Mouse (Mus musculus) neural tube, embryonic 13.5 days (tissue): ENCODE measurements around the gene Pik3r6. TPM values are rescaled to one million over a fixed set of nuclear protein-coding genes. Genes with fewer than 3 reads are reported as not detected.

Experiments
- ATAC-seq: fragments of 200-750 bp; cut with Nextera tagmentation; 2 replicates; pipeline ENCODE4 v1.8.0; 2017; ENCODE audit warnings: low read depth, mild to moderate bottlenecking, moderate TSS enrichment, moderate library complexity
- H3K27ac ChIP-seq: fragments of 300-500 bp; sonication (generic); replicated peaks from 2 replicates; pipeline ENCODE4 v1.5.1; 2015; ENCODE audit warnings: moderate library complexity, mild to moderate bottlenecking, inconsistent platforms
- H3K27me3 ChIP-seq: fragments of 300-500 bp; sonication (generic); 2 replicates; pipeline ENCODE4 v1.6.1; 2015; ENCODE audit warnings: mild to moderate bottlenecking, inconsistent platforms
- H3K36me3 ChIP-seq: fragments of 300-500 bp; sonication (generic); 2 replicates; pipeline ENCODE4 v1.6.1; 2015; ENCODE audit warnings: mild to moderate bottlenecking, inconsistent platforms
- H3K4me1 ChIP-seq: fragments of 300-500 bp; sonication (generic); replicated peaks from 2 replicates; pipeline ENCODE4 v1.6.1; 2015; ENCODE audit warnings: inconsistent platforms
- H3K4me2 ChIP-seq: fragments of 300-500 bp; sonication (generic); 2 replicates; pipeline ENCODE4 v1.6.1; 2015; ENCODE audit warnings: inconsistent platforms, mild to moderate bottlenecking, moderate library complexity
- H3K4me3 ChIP-seq: fragments of 300-500 bp; sonication (generic); 2 replicates; pipeline ENCODE4 v1.5.1; 2015; ENCODE audit warnings: mild to moderate bottlenecking, inconsistent platforms
- H3K9ac ChIP-seq: fragments of 300-500 bp; sonication (generic); 2 replicates; pipeline ENCODE4 v1.6.1; 2015; ENCODE audit warnings: moderate library complexity, mild to moderate bottlenecking, inconsistent platforms
- H3K9me3 ChIP-seq: fragments of 300-500 bp; sonication (generic); 2 replicates; pipeline ENCODE4 v1.6.1; 2016; ENCODE audit warnings: inconsistent platforms
- WGBS: fragments of 180-500 bp; shearing (Covaris S2); methylation state at CpG from one replicate; pipeline ENCODE4 v1.1.7; 2015; 5-methylcytosine and 5-hydroxymethylcytosine counted together
- polyA plus RNA-seq: library from polyadenylated mRNA; unstranded; fragments of >200 nt; fragmentation: Nextera tagmentation; extraction: Ambion mirVana; gene quantifications from 2 replicates; pipeline ENCODE4 v1.2.1, GENCODE M21; 2015

Pik3r6 gene
- polyA plus RNA-seq, 1 experiment from 2014 or later: 2.3 TPM

DNA sequence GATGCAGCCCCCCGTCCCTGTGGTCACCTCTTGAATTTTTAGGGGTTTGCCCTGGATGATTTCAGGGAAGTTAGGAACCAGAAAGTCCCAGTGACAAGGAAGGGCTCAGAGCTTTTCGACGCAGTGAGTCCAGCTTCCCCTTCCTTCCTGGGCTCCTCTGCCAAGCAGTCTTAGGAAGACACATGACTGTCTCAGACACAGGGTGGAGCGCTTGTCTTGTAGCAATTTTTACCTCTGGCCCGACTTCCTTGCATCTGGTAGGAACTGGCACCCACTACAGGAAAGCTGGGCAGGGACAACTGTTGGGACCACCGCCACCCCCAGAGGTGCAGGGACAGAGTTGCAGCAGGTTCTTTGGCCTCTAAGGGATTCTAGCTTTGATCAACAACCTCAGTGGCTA lies 28.2 kb upstream of the Pik3r6 start:
- H3K4me3 ChIP-seq: no peak overlapping the region
- H3K9ac ChIP-seq: no peak overlapping the region
- no peaks in the 10 kb centered on the region for H3K4me1 ChIP-seq
- 87% methylated on average over 6 of the region's 6 CpGs for WGBS
- ATAC-seq: no peak
- H3K27me3 ChIP-seq: no peaks in the 10 kb centered on the region
- H3K9me3 ChIP-seq: no peaks in the 10 kb centered on the region
- H3K36me3 ChIP-seq: no peaks in the 10 kb centered on the region
- H3K4me2 ChIP-seq: no peak overlapping the region
- no peak overlapping the region for H3K27ac ChIP-seq

- no peak overlapping the region for H3K4me2 ChIP-seq
- H3K9me3 ChIP-seq: no peaks in the 10 kb centered on the region
- H3K36me3 ChIP-seq: no peaks in the 10 kb centered on the region
- no peak overlapping the region for H3K4me3 ChIP-seq
- no peaks in the 10 kb centered on the region for H3K4me1 ChIP-seq
- no peak overlapping the region for H3K9ac ChIP-seq
- no peak overlapping the region for H3K27ac ChIP-seq
- H3K27me3 ChIP-seq: no peaks in the 10 kb centered on the region
- no peak for ATAC-seq
- 92% methylated on average over 7 of the region's 7 CpGs for WGBS
Observed at GRCm38 (mm10) chr11:68475676-68476075, 27.1 kb upstream of the Pik3r6 start.

- no peak for ATAC-seq
- Histone ChIP-seq H3K27ac (no peak overlapping the region), H3K4me2 (no peak overlapping the region), H3K9ac (no peak overlapping the region), H3K4me1 (no peaks in the 10 kb centered on the region), H3K4me3 (no peak overlapping the region), H3K9me3 (no peaks in the 10 kb centered on the region), H3K36me3 (no peaks in the 10 kb centered on the region), H3K27me3 (no peaks in the 10 kb centered on the region)
- 89% methylated on average over 6 of the region's 6 CpGs for WGBS
Observed at GRCm38 (mm10) chr11:68477661-68478060, 25.2 kb upstream of the Pik3r6 start.

GRCm38 (mm10) chr11:68478574-68478981 lies 24.2 kb upstream of the Pik3r6 start:
- no peak overlapping the region for H3K9ac ChIP-seq

DNA sequence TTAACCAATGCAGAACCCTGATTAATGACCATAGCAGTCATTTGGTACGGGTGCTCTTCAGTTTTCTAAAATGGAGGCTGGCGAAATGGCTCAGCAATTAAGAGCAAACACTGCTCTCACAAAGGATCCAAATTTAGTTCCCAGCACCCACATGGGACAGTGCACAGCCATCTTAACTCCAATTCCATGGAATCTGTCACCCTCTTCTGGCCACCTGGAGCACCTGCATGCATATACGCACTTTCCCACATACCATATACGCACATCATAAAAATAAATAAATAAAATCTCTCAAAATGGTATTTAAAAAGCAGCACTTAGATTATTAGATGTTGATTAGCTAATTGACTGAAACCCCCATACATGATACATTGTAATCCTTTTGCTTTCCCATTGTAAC lies 22.2 kb upstream of the Pik3r6 start:
- WGBS: 87% methylated on average over 4 of the region's 4 CpGs
- Histone ChIP-seq H3K27ac (no peak overlapping the region), H3K9ac (no peak overlapping the region), H3K9me3 (no peaks in the 10 kb centered on the region), H3K4me1 (0 out of 2 replicates have a peak, but pooled peaks cover 11% of the 10 kb centered on the region), H3K27me3 (no peaks in the 10 kb centered on the region), H3K36me3 (no peaks in the 10 kb centered on the region), H3K4me3 (no peak overlapping the region), H3K4me2 (no peak overlapping the region)
- no peak for ATAC-seq

More at GRCm38 (mm10) chr11:68478574-68478981, 24.2 kb upstream of the Pik3r6 start:
- ATAC-seq: no peak
- H3K36me3 ChIP-seq: no peaks in the 10 kb centered on the region
- no peak overlapping the region for H3K4me2 ChIP-seq
- no peak overlapping the region for H3K4me3 ChIP-seq
- no peak overlapping the region for H3K27ac ChIP-seq
- H3K4me1 ChIP-seq: no peaks in the 10 kb centered on the region
- 81% methylated on average over 3 of the region's 3 CpGs for WGBS
- no peaks in the 10 kb centered on the region for H3K27me3 ChIP-seq
- no peaks in the 10 kb centered on the region for H3K9me3 ChIP-seq

DNA sequence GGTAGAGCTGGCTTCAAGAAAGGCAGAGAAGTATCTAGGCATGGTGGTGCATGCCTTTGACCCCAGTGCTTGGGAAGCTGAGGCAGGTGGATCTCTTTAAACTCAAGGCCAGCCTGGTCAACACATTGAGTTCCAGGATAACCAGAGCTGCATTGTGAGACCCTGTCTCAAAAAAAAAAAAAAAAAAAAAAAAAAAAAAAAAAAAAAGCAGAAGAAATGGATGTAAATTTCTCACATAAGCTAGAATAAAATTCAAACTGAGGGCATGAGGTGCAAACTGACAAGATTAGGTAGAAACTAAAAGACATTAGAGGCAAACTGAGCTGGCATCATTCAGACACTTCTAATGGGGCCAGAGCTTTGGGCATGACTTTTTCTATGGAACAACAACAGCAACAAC lies 20.8 kb upstream of the Pik3r6 start:
- Histone ChIP-seq H3K4me2 (no peak overlapping the region), H3K4me1 (0 out of 2 replicates have a peak, but pooled peaks cover 11% of the 10 kb centered on the region), H3K36me3 (no peaks in the 10 kb centered on the region), H3K27me3 (no peaks in the 10 kb centered on the region), H3K27ac (no peak overlapping the region), H3K9ac (no peak overlapping the region), H3K9me3 (no peaks in the 10 kb centered on the region), H3K4me3 (no peak overlapping the region)
- ATAC-seq: no peak

DNA sequence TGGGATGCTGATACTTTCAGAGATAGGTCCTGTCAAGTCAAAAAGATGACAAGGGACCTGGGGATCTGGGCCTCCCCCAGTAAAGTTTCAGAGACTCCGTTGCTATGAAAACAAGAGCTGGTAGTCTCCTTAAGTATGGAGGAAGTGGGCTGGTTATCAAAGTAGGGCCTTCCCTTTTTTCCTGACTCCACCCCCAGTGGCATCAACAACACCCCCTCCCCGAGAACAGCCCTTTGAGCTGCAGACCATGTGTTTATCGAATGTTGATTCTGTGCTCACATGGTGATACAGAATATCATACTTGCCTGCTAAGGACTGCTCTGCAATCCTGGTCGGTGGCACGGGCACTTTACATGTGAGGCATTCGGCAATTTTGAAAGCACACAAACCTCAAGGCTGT lies 19.6 kb upstream of the Pik3r6 start:
- Histone ChIP-seq H3K4me3 (no peak overlapping the region), H3K4me2 (no peak overlapping the region), H3K36me3 (no peaks in the 10 kb centered on the region), H3K27ac (no peak overlapping the region), H3K4me1 (0 out of 2 replicates have a peak, but pooled peaks cover 11% of the 10 kb centered on the region), H3K9ac (no peak overlapping the region), H3K9me3 (no peaks in the 10 kb centered on the region), H3K27me3 (no peaks in the 10 kb centered on the region)
- 81% methylated on average over 6 of the region's 6 CpGs for whole genome bisulfite sequencing
- no peak for ATAC-seq

GRCm38 (mm10) chr11:68484431-68484830 lies 18.4 kb upstream of the Pik3r6 start:
- H3K4me3 ChIP-seq: no peak overlapping the region
- H3K36me3 ChIP-seq: no peaks in the 10 kb centered on the region
- peaks cover 14% of the 10 kb centered on the region; the same call in 1 of the 2 replicates for H3K4me1 ChIP-seq
- H3K27me3 ChIP-seq: no peaks in the 10 kb centered on the region
- H3K9me3 ChIP-seq: no peaks in the 10 kb centered on the region
- H3K4me2 ChIP-seq: no peak overlapping the region
- H3K27ac ChIP-seq: no peak overlapping the region
- H3K9ac ChIP-seq: no peak overlapping the region
- 73% methylated on average over 3 of the region's 3 CpGs for WGBS
- no peak for ATAC-seq

DNA sequence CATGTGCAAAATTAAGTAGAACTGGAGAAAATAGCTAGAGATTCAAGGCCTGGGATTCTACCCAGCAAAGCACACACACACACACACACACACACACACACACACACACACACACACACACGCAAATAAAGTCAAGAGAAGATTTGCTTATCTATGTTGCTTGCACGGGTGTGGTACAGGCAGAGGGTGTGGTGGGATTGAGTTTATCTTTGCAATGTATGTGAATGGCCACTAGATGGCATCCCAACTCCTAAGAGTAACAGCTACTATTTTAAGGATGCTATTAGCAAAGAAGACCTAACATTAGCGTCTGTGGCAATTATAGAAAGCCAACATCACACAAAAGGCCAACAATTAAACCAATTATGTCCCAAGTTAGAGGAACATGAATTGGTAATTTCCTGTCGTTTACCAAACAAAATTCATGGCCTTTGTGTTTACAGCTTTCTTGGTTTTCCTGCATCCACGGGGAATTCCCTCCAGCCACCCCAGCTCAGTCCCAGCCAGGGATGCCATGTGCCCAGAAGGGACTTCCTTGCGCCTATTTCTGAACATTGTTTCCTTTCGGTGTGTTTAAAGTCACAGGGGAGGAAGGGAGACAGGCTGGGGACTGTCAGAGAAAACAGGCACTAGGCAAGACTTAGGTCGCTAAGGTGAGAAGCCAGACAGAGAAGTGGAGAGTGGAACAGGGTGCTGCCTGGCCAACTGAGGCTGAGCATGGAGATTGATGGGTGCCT lies 17.4 kb upstream of the Pik3r6 start:
- no peaks in the 10 kb centered on the region for H3K36me3 ChIP-seq
- no peak overlapping the region for H3K27ac ChIP-seq
- H3K9me3 ChIP-seq: no peaks in the 10 kb centered on the region
- no peak overlapping the region for H3K4me2 ChIP-seq
- no peak overlapping the region for H3K4me3 ChIP-seq
- 0 out of 2 replicates have a peak, but pooled peaks have one; percentile 56 for ATAC-seq
- H3K27me3 ChIP-seq: no peaks in the 10 kb centered on the region
- 35% methylated on average over 8 of the region's 8 CpGs for WGBS
- H3K4me1 ChIP-seq: peaks cover 14% of the 10 kb centered on the region; the same call in 1 of the 2 replicates
- H3K9ac ChIP-seq: no peak overlapping the region

GRCm38 (mm10) chr11:68486093-68486492 lies 16.7 kb upstream of the Pik3r6 start:
- Histone ChIP-seq H3K36me3 (no peaks in the 10 kb centered on the region), H3K9me3 (no peaks in the 10 kb centered on the region), H3K27me3 (no peaks in the 10 kb centered on the region), H3K4me3 (no peak overlapping the region), H3K4me2 (no peak overlapping the region), H3K4me1 (peaks cover 14% of the 10 kb centered on the region; the same call in 1 of the 2 replicates), H3K9ac (no peak overlapping the region), H3K27ac (no peak overlapping the region)
- no peak for ATAC-seq
- WGBS: 91% methylated on average over 3 of the region's 3 CpGs

DNA sequence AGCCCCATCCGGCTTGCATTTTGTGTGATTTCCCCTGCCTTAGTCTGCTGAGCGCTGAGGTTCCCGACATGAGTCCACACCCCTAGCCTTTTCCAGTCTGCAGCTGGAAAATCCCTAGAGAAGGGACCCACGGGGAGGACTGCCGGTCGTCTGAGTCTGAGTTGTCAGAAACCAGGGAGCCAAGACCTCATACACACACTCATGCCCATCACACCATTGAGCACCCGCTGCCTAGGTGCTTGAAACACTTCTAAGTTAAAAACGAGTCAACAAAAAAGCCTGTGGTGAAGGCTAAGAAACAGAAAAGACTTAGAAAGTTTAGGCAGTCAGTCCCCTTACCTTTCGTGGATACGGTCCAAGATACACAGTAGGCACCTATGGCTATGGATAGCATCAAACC lies 15.1 kb upstream of the Pik3r6 start:
- WGBS: 89% methylated on average over 10 of the region's 10 CpGs
- no peak overlapping the region for H3K27ac ChIP-seq
- no peaks in the 10 kb centered on the region for H3K9me3 ChIP-seq
- H3K27me3 ChIP-seq: no peaks in the 10 kb centered on the region
- H3K4me2 ChIP-seq: no peak overlapping the region
- H3K36me3 ChIP-seq: no peaks in the 10 kb centered on the region
- H3K4me3 ChIP-seq: no peak overlapping the region
- ATAC-seq: no peak
- peaks cover 14% of the 10 kb centered on the region; the same call in 1 of the 2 replicates for H3K4me1 ChIP-seq
- H3K9ac ChIP-seq: no peak overlapping the region

- no peak for ATAC-seq
- WGBS: 71% methylated on average over 6 of the region's 6 CpGs
- no peak overlapping the region for H3K4me3 ChIP-seq
Observed at GRCm38 (mm10) chr11:68488256-68488824, 14.5 kb upstream of the Pik3r6 start.

More at GRCm38 (mm10) chr11:68488256-68488824, 14.5 kb upstream of the Pik3r6 start:
- Histone ChIP-seq H3K9ac (no peak overlapping the region), H3K4me2 (no peak overlapping the region), H3K27me3 (no peaks in the 10 kb centered on the region), H3K9me3 (no peaks in the 10 kb centered on the region), H3K27ac (no peak overlapping the region), H3K4me1 (peaks cover 14% of the 10 kb centered on the region; the same call in 1 of the 2 replicates), H3K36me3 (no peaks in the 10 kb centered on the region)
